Mouse (Mus musculus) G1E (cell line): ENCODE measurements around the gene Ripply3. TPM values are rescaled to one million over a fixed set of nuclear protein-coding genes. Genes with fewer than 3 reads are reported as not detected.

ENCODE experiments used
- ATAC-seq: 2 replicates; pipeline ENCODE4 v1.8.0; 2016; ENCODE audit warnings: mild to moderate bottlenecking; ENCODE audit not compliant: insufficient number of reproducible peaks, poor library complexity, low FRiP score, severe bottlenecking; ENCODE audit errors: extremely low read depth
- DNase-seq: peaks from one replicate; pipeline ENCODE4 v3.0.0; 2012; ENCODE audit warnings: low spot score
- H3K27me3 ChIP-seq: 2 replicates; pipeline ENCODE4 v1.6.1; 2012; ENCODE audit warnings: mild to moderate bottlenecking, low read length, inconsistent platforms; ENCODE audit not compliant: insufficient read depth
- H3K36me3 ChIP-seq: replicated peaks from 2 replicates; pipeline ENCODE3; 2012; ENCODE audit warnings: mild to moderate bottlenecking, inconsistent platforms
- H3K4me1 ChIP-seq: 2 replicates; pipeline ENCODE4 v1.6.1; 2012; ENCODE audit warnings: low read depth, low read length, inconsistent platforms, mixed read lengths; ENCODE audit not compliant: insufficient read depth
- H3K4me3 ChIP-seq: 2 replicates; pipeline ENCODE4 v1.5.1; 2012; ENCODE audit warnings: low read depth, mild to moderate bottlenecking, inconsistent platforms, low read length, moderate library complexity, mixed read lengths
- H3K9me3 ChIP-seq: replicated peaks from 2 replicates; pipeline ENCODE4 v1.6.1; 2012; ENCODE audit warnings: inconsistent platforms
- CTCF ChIP-seq: IDR thresholded peaks from 2 replicates; pipeline ENCODE4 v1.5.1; 2012; ENCODE audit warnings: low read depth, low read length, inconsistent platforms, mixed read lengths
- GATA1 ChIP-seq: IDR thresholded peaks from 2 replicates; pipeline ENCODE4 v1.6.1; 2012; ENCODE audit warnings: borderline replicate concordance, low read length, inconsistent platforms, mixed read lengths
- GATA2 ChIP-seq: IDR thresholded peaks from 2 replicates; pipeline ENCODE4 v1.6.1; 2012; ENCODE audit warnings: low read depth, low read length, inconsistent platforms, borderline replicate concordance
- POLR2AphosphoS5 ChIP-seq: IDR thresholded peaks from 2 replicates; pipeline ENCODE4 v1.6.1; 2012; ENCODE audit warnings: low read depth, low read length, inconsistent platforms; ENCODE audit not compliant: insufficient replicate concordance
- TAL1 ChIP-seq: conservative IDR thresholded peaks from 2 replicates; pipeline ENCODE4 v1.6.1; 2012; ENCODE audit warnings: low read depth, low read length, inconsistent platforms, mixed read lengths
- polyA plus RNA-seq: library from polyadenylated mRNA; stranded (reverse); fragments of >175 nt; gene quantifications from 2 replicates; pipeline ENCODE4 v1.2.3, GENCODE M21; 2012
- total RNA-seq, 2 experiments: library from RNA; stranded (forward) in 1 of 2; stranded (reverse) in 1 of 2; fragments of 200-1000 nt in 1 of 2; fragments of >200 nt in 1 of 2; fragmentation: Nextera tagmentation in 1 of 2; gene quantifications; 2 replicates each; pipeline ENCODE4 v1.2.3; 2014 to 2017

Ripply3 gene
- total and polyA plus RNA-seq, 3 experiments, result 0.05 TPM; not detected in 2

- peaks cover 16% of the 10 kb centered on the region for H3K36me3 ChIP-seq
- no peak for ATAC-seq
- no peaks in the 10 kb centered on the region for H3K9me3 ChIP-seq
- DNase-seq, result no peak
- H3K27me3 ChIP-seq, result no peaks in the 10 kb centered on the region
- H3K4me1 ChIP-seq, result peaks cover 14% of the 10 kb centered on the region
- TF ChIP-seq GATA1 (no peak), GATA2 (no peak), TAL1 (no peak)
- H3K4me3 ChIP-seq, result no peak overlapping the region
Measured at GRCm38 (mm10) chr16:94365435-94365834, 37.2 kb downstream of the Ripply3 start.

GRCm38 (mm10) chr16:94369596-94370172 is 41.5 kb downstream of the Ripply3 start:
- H3K4me3 ChIP-seq, result peak overlapping the region; percentile 93

DNA sequence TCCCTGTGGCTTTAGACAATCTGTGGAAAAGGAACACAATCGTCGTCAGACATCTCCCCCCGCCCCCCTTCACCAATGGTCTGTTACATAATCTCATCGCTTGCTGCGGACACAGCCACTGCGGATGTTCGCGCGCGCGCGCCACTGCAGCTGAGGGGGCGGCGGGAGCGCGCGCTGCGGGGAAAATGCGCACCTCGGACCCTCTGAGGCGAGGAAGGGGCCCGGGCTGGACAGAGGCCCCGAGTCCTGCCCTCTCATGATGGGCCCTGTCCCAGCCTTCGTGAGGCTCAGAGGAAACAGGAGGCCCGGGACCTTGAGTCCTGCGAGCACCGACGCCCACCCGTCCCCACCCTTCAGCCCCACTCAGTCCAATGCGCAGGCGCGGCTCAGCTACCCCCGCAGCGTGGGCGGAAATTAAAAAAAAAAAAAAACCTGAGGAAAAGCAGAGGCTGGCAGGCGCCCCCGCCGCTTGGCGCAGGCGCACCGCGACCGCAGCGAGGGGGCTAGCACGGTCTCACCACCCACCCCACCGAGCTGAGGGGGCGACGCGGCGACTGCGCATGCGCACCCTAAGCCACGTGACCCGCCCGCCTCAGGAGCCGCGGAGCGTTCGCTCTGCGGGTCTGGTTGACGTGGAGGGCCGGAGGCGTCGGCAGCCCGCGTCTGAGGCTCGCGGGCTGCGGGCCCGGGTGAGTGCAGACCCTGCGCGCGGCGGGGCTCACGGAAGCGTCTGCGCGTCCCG is 42.1 kb downstream of the Ripply3 start, which contains the start of gene Ttc3:
Gene Ttc3, plus strand, starts transcription at position 446 of the 742 bp plus-strand sequence.
- no peaks in the 10 kb centered on the region for H3K9me3 ChIP-seq
- H3K4me1 ChIP-seq, result peaks cover 30% of the 10 kb centered on the region
- peak within 1 kb of the TSS; percentile 93 for H3K4me3 ChIP-seq
- DNase-seq, result peak; percentile 90
- TF ChIP-seq TAL1, result no peak
- no peak for ATAC-seq
- no peaks in the 10 kb centered on the region for H3K27me3 ChIP-seq
- peaks cover 7% of the 10 kb centered on the region for H3K36me3 ChIP-seq

More at GRCm38 (mm10) chr16:94369596-94370172, 41.5 kb downstream of the Ripply3 start:
- DNase-seq (no peak), ATAC-seq (no peak; the same call in 1 of the 2 replicates)
- Histone ChIP-seq H3K36me3 (peaks cover 10% of the 10 kb centered on the region), H3K9me3 (no peaks in the 10 kb centered on the region), H3K4me1 (peaks cover 30% of the 10 kb centered on the region), H3K27me3 (no peaks in the 10 kb centered on the region)
- TF ChIP-seq TAL1, result no peak
- no peak for TF ChIP-seq GATA1
- TF ChIP-seq POLR2AphosphoS5, result no peak
- no peak for TF ChIP-seq CTCF

- H3K4me1 ChIP-seq, result peaks cover 32% of the 10 kb centered on the region
- peaks cover 7% of the 10 kb centered on the region for H3K36me3 ChIP-seq
- H3K9me3 ChIP-seq, result no peaks in the 10 kb centered on the region
- TF ChIP-seq CTCF (no peak), GATA2 (no peak), TAL1 (no peak), GATA1 (no peak), POLR2AphosphoS5 (no peak)
- peak overlapping the region; percentile 93 for H3K4me3 ChIP-seq
- no peak for ATAC-seq
- peak; percentile 41 for DNase-seq
- no peaks in the 10 kb centered on the region for H3K27me3 ChIP-seq
Measured at GRCm38 (mm10) chr16:94370915-94371300, 42.7 kb downstream of the Ripply3 start.

DNA sequence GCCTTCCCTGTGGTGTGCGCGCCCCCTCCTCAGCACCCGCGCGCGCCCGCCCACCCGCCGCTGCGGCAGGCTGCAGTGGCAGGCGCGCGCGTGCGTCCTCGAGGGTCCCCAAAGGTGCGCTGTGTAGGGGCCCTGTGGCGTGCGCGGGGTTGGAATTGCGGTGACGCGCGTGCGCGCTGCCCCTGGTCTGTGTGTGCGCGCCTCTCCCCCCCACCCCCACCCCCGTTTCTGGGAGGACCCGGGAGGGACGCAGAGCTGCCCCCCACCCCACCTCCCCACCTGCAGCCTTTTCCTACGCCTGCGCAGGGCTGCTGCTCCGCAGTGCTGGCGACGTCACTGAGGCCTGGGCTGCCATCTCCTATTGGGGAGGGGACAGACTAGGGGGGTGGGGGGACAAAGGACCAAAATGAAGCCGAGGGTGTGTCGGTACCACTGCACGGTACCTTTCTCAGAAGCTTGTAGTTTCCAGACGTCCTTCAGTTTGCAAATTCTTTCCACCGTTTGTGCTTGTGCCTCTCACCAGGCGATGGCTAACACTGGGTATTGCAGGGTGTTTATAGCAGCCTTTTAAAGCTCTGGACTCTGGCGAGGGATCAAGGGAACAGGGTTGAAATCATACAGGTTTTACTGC is 43.2 kb downstream of the Ripply3 start, which contains the start of gene Pigp:
Gene Pigp, minus strand, starts transcription at position 542 of the 631 bp plus-strand sequence.
- Histone ChIP-seq H3K36me3 (peaks cover 6% of the 10 kb centered on the region), H3K27me3 (no peaks in the 10 kb centered on the region), H3K4me3 (peak within 1 kb of the TSS; percentile 93), H3K4me1 (peaks cover 33% of the 10 kb centered on the region), H3K9me3 (no peaks in the 10 kb centered on the region)
- TF ChIP-seq CTCF (no peak), GATA1 (no peak), TAL1 (no peak), POLR2AphosphoS5 (no peak), GATA2 (no peak)
- ATAC-seq (peak; percentile 46; the same call in 1 of the 2 replicates), DNase-seq (peak; percentile 57)

- peaks cover 10% of the 10 kb centered on the region for H3K4me1 ChIP-seq
- ATAC-seq (no peak), DNase-seq (no peak)
- no peaks in the 10 kb centered on the region for H3K27me3 ChIP-seq
- H3K9me3 ChIP-seq, result no peaks in the 10 kb centered on the region
- H3K4me3 ChIP-seq, result no peak overlapping the region
- TF ChIP-seq GATA1 (no peak), TAL1 (no peak), POLR2AphosphoS5 (no peak), GATA2 (no peak), CTCF (no peak)
- peaks cover 6% of the 10 kb centered on the region for H3K36me3 ChIP-seq
Measured at GRCm38 (mm10) chr16:94379386-94379785, 51.2 kb downstream of the Ripply3 start.
